Mouse (Mus musculus) embryonic fibroblast, embryonic 13.5 days (primary cell): Measurements from ENCODE around the gene Olfr670. TPM values are rescaled to one million over a fixed set of nuclear protein-coding genes. Genes with fewer than 3 reads are reported as not detected.
"Not testable (repeated sequence)": the region's sequence is repeated elsewhere in the genome, so short reads cannot be mapped to it uniquely, and the experiment has no call there.

Source experiments
- H3K27ac ChIP-seq: 2 replicates; pipeline ENCODE4 v1.5.1; 2012; ENCODE audit warnings: low read length, control low read depth, inconsistent platforms; ENCODE audit not compliant: insufficient read depth
- H3K4me1 ChIP-seq: 2 replicates; pipeline ENCODE4 v1.6.1; 2011; ENCODE audit warnings: low read length; ENCODE audit not compliant: control insufficient read depth, insufficient read depth
- H3K4me3 ChIP-seq: 2 replicates; pipeline ENCODE4 v1.5.1; 2011; ENCODE audit warnings: mild to moderate bottlenecking, control low read depth, low read length; ENCODE audit not compliant: insufficient read depth
- CTCF ChIP-seq: IDR thresholded peaks from 2 replicates; pipeline ENCODE4 v1.5.1; 2011; ENCODE audit warnings: mild to moderate bottlenecking, control low read depth, low read length, moderate library complexity, borderline replicate concordance; ENCODE audit not compliant: insufficient read depth
- POLR2A ChIP-seq: IDR thresholded peaks from 2 replicates; pipeline ENCODE4 v1.6.1; 2011; ENCODE audit warnings: low read depth, mild to moderate bottlenecking, control low read depth, low read length, moderate library complexity
- polyA plus RNA-seq: library from polyadenylated mRNA; stranded (reverse); fragments of >200 nt; gene quantifications from 2 replicates; pipeline ENCODE4 v1.2.4, GENCODE M21; 2011; ENCODE audit warnings: low read depth; ENCODE audit not compliant: missing spikeins, insufficient read length

The Olfr670 gene
- not detected in 2 replicates for polyA plus RNA-seq

GRCm38 (mm10) chr7:104962520-104962919, at the start of gene Olfr670:
Gene Olfr670 (minus strand): TSS chr7:104962620.
- H3K27ac ChIP-seq: no peak within 1 kb of the TSS
- no peak for TF ChIP-seq POLR2A
- no peak for TF ChIP-seq CTCF
- H3K4me3 ChIP-seq: no peak within 1 kb of the TSS
- no peaks in the 10 kb centered on the region for H3K4me1 ChIP-seq

GRCm38 (mm10) chr7:105001929-105002328, 39.5 kb upstream of the Olfr670 start, which contains the start of gene Olfr672:
Gene Olfr672 (minus strand): TSS chr7:105002029.
- H3K4me3 ChIP-seq: no peak within 1 kb of the TSS
- no peak within 1 kb of the TSS for H3K27ac ChIP-seq
- H3K4me1 ChIP-seq: no peaks in the 10 kb centered on the region
- no peak for TF ChIP-seq POLR2A
- no peak for TF ChIP-seq CTCF

GRCm38 (mm10) chr7:104979026-104979425, 16.6 kb upstream of the Olfr670 start, which contains the start of gene Olfr671:
Gene Olfr671 (minus strand): TSS chr7:104979126.
- TF ChIP-seq POLR2A (no peak), CTCF (no peak)
- H3K27ac ChIP-seq: no peak within 1 kb of the TSS
- no peaks in the 10 kb centered on the region for H3K4me1 ChIP-seq
- no peak within 1 kb of the TSS for H3K4me3 ChIP-seq

- H3K4me1 ChIP-seq, H3K27ac ChIP-seq, H3K4me3 ChIP-seq: not testable (repeated sequence)
Measured at GRCm38 (mm10) chr7:104972507-104972906, 10.1 kb upstream of the Olfr670 start.

- not testable (repeated sequence) for H3K4me3 ChIP-seq, H3K4me1 ChIP-seq, H3K27ac ChIP-seq
Measured at GRCm38 (mm10) chr7:104950234-104950633, 12.2 kb downstream of the Olfr670 start.

GRCm38 (mm10) chr7:104933940-104934339, 28.5 kb downstream of the Olfr670 start, which contains the start of gene Olfr669:
Gene Olfr669 (plus strand): TSS chr7:104934240.
- TF ChIP-seq CTCF (no peak), POLR2A (no peak)
- H3K4me3 ChIP-seq: no peak within 1 kb of the TSS
- no peaks in the 10 kb centered on the region for H3K4me1 ChIP-seq
- H3K27ac ChIP-seq: no peak within 1 kb of the TSS

GRCm38 (mm10) chr7:104927957-104928356, 34.5 kb downstream of the Olfr670 start, which contains the start of gene Olfr668:
Gene Olfr668 (minus strand): TSS chr7:104928057.
- no peak within 1 kb of the TSS for H3K4me3 ChIP-seq
- no peak within 1 kb of the TSS for H3K27ac ChIP-seq
- H3K4me1 ChIP-seq: no peaks in the 10 kb centered on the region
- no peak for TF ChIP-seq CTCF

- no peak within 1 kb of the TSS for H3K4me3 ChIP-seq
- TF ChIP-seq POLR2A (no peak), CTCF (no peak)
- no peak within 1 kb of the TSS for H3K27ac ChIP-seq
- no peaks in the 10 kb centered on the region for H3K4me1 ChIP-seq
Measured at GRCm38 (mm10) chr7:104921382-104921781, 41.0 kb downstream of the Olfr670 start, which contains the start of gene Olfr667. Gene Olfr667 (minus strand): TSS chr7:104921482.

Other genes starting within 250 kb of the Olfr670 start
- not detected in 2 replicates for gene Usp17le, start 185.2 kb downstream of the Olfr670 start, polyA plus RNA-seq
- not detected in 2 replicates for gene Usp17lb, start 120.0 kb downstream of the Olfr670 start, polyA plus RNA-seq
- not detected in 2 replicates for gene Usp17la, start 105.6 kb downstream of the Olfr670 start, polyA plus RNA-seq
- gene Olfr665, start 84.6 kb downstream of the Olfr670 start, polyA plus RNA-seq: not detected in 2 replicates
- gene Olfr666, start 66.7 kb downstream of the Olfr670 start, polyA plus RNA-seq: not detected in 2 replicates
- gene Olfr667, start 41.1 kb downstream of the Olfr670 start, polyA plus RNA-seq: not detected in 2 replicates
- gene Olfr668, start 34.6 kb downstream of the Olfr670 start, polyA plus RNA-seq: not detected in 2 replicates
- gene Olfr669, start 28.4 kb downstream of the Olfr670 start, polyA plus RNA-seq: not detected in 2 replicates
- not detected in 2 replicates for gene Olfr671, start 16.5 kb upstream of the Olfr670 start, polyA plus RNA-seq
- not detected in 2 replicates for gene Olfr672, start 39.4 kb upstream of the Olfr670 start, polyA plus RNA-seq
- gene Olfr675, start 65.8 kb upstream of the Olfr670 start, polyA plus RNA-seq: not detected in 2 replicates
- not detected in 2 replicates for gene Olfr676, start 70.1 kb upstream of the Olfr670 start, polyA plus RNA-seq
- gene Olfr677, start 88.8 kb upstream of the Olfr670 start, polyA plus RNA-seq: not detected in 2 replicates
- not detected in 2 replicates for gene Olfr678, start 101.9 kb upstream of the Olfr670 start, polyA plus RNA-seq
- not detected in 2 replicates for gene Olfr679, start 118.6 kb upstream of the Olfr670 start, polyA plus RNA-seq
- gene Olfr680-ps1, start 130.2 kb upstream of the Olfr670 start, polyA plus RNA-seq: not detected in 2 replicates
- gene Olfr681, start 154.2 kb upstream of the Olfr670 start, polyA plus RNA-seq: not detected in 2 replicates
- not detected in 2 replicates for gene Olfr683, start 184.4 kb upstream of the Olfr670 start, polyA plus RNA-seq
- gene Olfr684, start 201.0 kb upstream of the Olfr670 start, polyA plus RNA-seq: not detected in 2 replicates
- not detected in 2 replicates for gene Olfr685, start 223.4 kb upstream of the Olfr670 start, polyA plus RNA-seq
- gene Olfr686, start 244.9 kb upstream of the Olfr670 start, polyA plus RNA-seq: not detected in 2 replicates